Mouse (Mus musculus) left cerebral cortex, adult 2 months (tissue): ENCODE data around the gene Tmem132c. TPM values are rescaled to one million over a fixed set of nuclear protein-coding genes. Genes with fewer than 3 reads are reported as not detected.

ENCODE experiments used
- DNase-seq, 2 experiments: peaks; one replicate each; pipeline ENCODE4 v3.0.0; 2021 to 2022; ENCODE audit warnings: low spot score in 2 of 2, mixed read lengths in 1 of 2; ENCODE audit errors: extremely low spot score in 1 of 2
- H3K27ac ChIP-seq: fragments of 200-600 bp; 2 replicates; pipeline ENCODE4 v1.8.1; 2022
- H3K4me3 ChIP-seq: fragments of 200-600 bp; 2 replicates; pipeline ENCODE4 v1.8.1; 2022
- CTCF ChIP-seq: fragments of 200-600 bp; IDR thresholded peaks from 2 replicates; pipeline ENCODE4 v1.8.1; 2022; ENCODE audit warnings: antibody characterized with exemption, mild to moderate bottlenecking, moderate library complexity
- intact Hi-C: fragments of 180-260 bp; cut with DNase I; formaldehyde crosslinking; loops from one replicate; pipeline ENCODE4 v1.15.1; 2025
- long read RNA-seq, 2 experiments: library from polyadenylated mRNA; stranded (forward); transcript quantifications; one replicate each; pipeline ENCODE4 v2.0.0; 2021; ENCODE audit warnings: borderline mapping rate in 2 of 2
- total RNA-seq, 2 experiments: library from RNA; stranded (reverse); gene quantifications; 2 replicates each; pipeline ENCODE4 v1.2.3; 2021

Gene Tmem132c
- total RNA-seq, result 1 to 10 TPM; 6.2 to 9.5 TPM
- long read RNA-seq, experiment 1, full-length matches to known transcripts, result 16 of 20 reads
- long read RNA-seq, experiment 1, partial matches to known transcripts, result 4 of 20 reads
- long read RNA-seq, experiment 1, other reads (novel, unspliced or antisense), result 0 of 20 reads
- long read RNA-seq, experiment 2, full-length matches to known transcripts, result 7 of 8 reads
- long read RNA-seq, experiment 2, partial matches to known transcripts, result 0 of 8 reads
- long read RNA-seq, experiment 2, other reads (novel, unspliced or antisense), result 1 of 8 reads

DNA sequence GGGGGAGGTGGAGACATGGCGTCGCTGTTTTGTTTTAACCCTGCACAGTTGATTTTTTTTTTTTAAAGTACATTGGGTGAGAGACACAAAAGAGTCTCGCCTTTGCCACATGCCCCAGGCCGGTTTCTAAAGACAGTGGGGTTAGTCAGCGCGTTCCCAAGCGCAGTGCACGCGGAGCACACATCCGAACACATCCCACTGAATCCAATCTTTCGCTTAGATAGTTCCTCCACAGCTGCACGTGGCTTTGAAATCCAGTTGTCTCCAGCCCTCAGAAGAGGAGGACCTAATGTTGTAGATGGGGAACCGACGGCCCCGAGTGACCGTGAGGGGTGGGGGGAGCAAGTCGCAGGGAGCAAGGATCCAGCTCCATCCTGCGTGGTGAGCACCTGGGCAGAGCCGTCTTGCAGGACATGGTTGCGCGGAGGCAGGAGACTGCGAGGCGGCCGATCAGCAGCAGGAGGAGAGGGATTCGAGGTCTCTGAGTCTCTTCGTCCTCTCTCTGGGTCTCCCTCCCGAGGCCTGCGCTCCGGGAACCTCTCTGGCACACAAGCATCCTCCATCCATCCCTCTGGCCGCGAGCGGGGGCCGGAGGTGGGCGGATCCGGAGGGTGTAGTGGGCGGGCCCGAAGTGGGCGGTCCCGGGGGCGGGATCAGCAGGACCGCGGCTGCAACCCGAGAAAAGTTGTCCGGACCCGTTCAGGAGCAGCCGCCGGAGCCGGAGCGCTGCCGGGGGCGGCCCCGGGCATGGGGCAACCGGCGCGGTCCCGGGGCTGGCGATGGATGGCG, at the start of gene Tmem132c:
Tmem132c (plus strand) TSS at position 673 of the 789 bp plus-strand sequence.
- Histone ChIP-seq H3K4me3 (peak within 1 kb of the TSS; percentile 40), H3K27ac (no peak within 1 kb of the TSS)
- TF ChIP-seq CTCF, result no peak
- DNase-seq, result peak; percentile 57 to 59
- intact Hi-C loops, result loop anchor here (5.0 to 10.0 kb wide), 3 partner anchors 126 to 1263 kb away; no protein-coding TSS in a partner anchor

DNA sequence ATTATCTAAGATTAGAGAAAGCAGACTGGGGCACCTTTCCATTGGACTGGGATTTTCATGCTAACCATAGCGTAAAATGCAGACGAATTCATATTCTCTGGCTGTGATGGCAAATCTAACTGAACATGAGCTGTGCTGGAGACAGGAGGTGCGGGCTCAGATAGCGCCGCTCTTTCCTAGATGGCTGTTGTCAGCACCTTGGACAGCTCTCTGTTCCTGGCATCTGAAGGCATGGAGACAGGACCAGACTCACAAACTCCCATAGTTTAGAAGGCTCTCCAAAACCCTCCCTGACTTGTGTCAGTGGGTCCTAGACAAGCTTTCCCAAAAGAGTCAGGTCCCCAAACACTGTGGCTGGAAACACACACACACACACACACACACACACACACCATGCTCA, 49.7 kb upstream of the Tmem132c start:
- Histone ChIP-seq H3K27ac (no peak overlapping the region), H3K4me3 (no peak overlapping the region)
- intact Hi-C loops, result no loop called here
- no peak for TF ChIP-seq CTCF
- no peak for DNase-seq

DNA sequence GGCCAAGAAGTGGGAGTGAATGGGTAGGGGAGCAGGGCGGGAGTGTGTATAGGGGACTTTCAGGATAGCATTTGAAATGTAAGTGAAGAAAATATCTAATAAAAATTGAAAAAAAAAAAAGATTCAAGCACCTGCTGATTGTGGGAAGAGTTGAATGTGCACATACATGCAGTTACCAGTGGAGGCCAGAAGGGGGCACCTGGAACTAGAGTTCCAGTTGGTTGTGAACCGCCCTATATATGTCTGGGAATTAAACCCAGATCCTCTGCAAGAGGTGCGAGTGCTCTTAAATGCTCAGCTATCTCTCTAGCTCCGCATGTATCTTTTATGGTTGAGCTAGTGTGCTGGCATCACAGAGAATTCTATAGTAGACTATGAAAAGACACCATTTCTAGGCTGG, 42.8 kb upstream of the Tmem132c start:
- intact Hi-C loops, result no loop called here
- H3K4me3 ChIP-seq, result no peak overlapping the region
- TF ChIP-seq CTCF, result peak; percentile 45
- no peak overlapping the region for H3K27ac ChIP-seq
- DNase-seq, result no peak

DNA sequence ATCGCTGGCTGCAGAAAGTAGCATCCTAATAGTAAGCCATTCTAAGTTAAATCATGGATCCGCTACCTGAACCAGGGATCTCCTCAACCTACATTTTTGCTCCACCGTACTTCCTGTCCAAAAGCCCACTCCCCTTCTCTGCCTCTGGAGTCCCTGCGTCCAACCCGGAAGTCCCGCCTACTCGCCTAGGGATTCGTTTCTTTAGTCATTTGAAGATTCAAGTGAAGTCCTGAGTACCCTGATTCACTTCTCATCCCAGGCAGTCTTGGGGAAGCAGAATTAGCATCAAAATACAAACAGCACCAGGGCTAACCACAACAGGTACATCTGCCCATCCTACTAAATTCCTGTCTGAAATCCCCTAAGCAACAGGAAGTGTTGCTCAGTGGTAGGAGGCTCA, 36.7 kb upstream of the Tmem132c start:
- DNase-seq, result no peak
- no peak overlapping the region for H3K4me3 ChIP-seq
- TF ChIP-seq CTCF, result no peak
- intact Hi-C loops, result no loop called here
- H3K27ac ChIP-seq, result no peak overlapping the region

DNA sequence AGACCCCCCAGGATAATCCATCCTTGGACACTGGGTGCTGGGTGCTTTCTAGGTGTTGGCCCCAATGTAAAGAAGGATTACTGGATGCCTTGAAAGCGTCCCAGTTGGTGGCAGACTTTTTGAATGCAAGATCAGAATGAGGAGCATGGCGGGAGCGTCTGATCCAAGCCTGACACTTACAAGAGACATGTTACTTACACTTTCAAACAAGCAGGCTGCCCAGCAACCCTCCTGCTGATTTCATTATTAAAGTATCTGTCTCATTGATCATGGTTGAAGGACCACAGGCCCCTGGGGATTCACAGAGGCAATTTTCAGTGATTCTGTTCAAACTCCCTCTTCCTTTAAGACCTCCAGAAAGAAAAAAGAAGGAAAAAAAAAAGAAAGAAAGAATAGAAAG, 25.2 kb upstream of the Tmem132c start:
- H3K4me3 ChIP-seq, result no peak overlapping the region
- intact Hi-C loops, result no loop called here
- no peak overlapping the region for H3K27ac ChIP-seq
- no peak for DNase-seq
- TF ChIP-seq CTCF, result no peak

DNA sequence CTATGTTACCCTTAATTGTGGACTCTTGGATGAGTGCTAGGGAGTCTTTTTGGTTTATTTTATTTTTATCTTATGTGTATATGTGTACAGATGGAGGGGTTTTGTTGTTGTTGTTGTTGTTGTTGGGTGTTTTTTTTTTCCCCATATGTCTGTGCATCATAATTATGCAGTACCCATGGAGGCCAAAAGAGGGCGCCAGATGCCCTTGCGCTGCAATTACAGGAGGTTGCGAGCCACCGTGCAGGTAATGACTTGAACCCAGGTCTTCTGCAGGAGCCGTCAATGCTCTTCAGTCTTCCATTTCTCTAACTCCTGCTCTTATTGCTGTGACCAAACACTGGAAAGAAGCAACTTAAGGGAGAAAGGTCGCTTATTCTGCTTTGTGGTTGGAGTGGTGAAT, 23.9 kb upstream of the Tmem132c start:
- TF ChIP-seq CTCF, result peak; percentile 4
- DNase-seq, result no peak
- intact Hi-C loops, result no loop called here
- H3K4me3 ChIP-seq, result no peak overlapping the region
- H3K27ac ChIP-seq, result no peak overlapping the region

DNA sequence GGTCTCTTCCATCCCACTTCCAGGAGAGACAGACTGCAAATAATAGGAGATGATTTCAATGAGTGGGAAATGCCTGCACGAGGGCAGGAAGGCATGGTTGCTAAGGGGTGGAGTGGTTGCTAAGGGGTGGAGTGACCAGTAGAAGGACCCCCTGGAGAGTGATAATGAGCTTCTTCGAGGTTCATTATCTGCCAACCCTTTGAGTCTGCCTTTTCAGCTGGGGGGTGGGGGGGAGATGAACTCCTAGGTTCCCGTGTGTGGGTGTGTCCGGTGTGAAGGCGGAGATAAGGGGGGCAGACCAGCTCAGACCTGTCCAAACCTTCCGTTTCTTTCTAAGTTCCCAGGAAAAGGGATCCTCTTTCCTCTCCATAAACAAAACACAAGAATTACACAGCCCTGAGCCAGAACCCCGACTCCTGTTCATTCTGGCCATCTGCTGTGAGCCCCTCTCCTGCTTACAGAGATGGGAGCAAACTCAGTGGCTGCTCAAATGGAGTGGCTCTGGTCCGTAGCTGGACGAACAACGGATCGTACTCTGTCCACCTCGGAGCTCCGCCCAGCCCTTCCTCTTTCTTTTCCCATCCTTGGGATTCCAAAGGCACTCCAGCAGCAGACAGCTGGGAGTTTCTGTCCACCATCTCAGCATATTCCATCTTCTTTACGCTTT, 13.5 kb upstream of the Tmem132c start:
- TF ChIP-seq CTCF, result no peak
- intact Hi-C loops, result no loop called here
- Histone ChIP-seq H3K4me3 (no peak overlapping the region), H3K27ac (no peak overlapping the region)
- no peak for DNase-seq

DNA sequence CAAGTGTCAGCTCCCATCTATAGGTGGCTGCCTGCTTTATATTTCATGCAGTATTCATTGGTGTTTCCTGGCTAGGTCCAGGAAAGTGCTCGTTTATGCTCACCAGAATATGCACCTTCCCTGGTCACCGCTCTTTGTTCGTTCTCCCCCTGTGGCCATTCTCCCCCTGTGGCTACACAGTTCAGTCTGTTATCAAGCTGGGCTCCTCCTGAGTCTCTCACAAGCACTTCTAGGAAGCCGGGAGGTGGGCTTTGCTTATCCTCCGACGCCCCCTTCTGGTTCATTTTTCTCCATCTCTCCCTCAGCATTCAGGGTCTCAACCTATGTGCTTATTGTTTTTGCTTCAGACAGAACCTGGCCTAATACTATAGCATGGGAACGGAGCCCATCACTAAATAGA, 6.9 kb upstream of the Tmem132c start:
- intact Hi-C loops, result loop anchor here (2.0 to 5.0 kb wide), 2 partner anchors 248 to 342 kb away; no protein-coding TSS in a partner anchor
- no peak overlapping the region for H3K27ac ChIP-seq
- peak in 1 of 2 experiments; percentile 10 for DNase-seq
- no peak for TF ChIP-seq CTCF
- H3K4me3 ChIP-seq, result no peak overlapping the region

DNA sequence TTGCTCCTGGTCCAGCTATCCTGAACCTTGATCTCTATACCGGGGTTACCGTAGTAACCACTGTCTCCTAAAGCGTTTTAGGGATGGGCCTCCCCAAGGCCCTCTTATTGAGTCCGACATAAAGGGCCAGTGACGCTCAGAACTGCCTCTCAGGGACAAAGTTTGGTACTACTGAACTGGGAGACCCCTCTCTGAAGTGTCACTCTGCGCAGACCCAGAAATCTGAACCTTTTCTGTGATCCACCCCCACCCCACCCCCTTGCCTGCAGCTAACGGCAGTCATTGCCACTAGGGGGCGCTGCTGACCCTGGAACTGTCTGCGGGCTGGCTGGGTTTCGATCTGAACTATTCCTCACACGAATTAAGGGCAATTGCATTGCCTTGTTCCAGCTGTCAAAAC, 6.4 kb upstream of the Tmem132c start:
- intact Hi-C loops, result loop anchor here (2.0 to 5.0 kb wide), 2 partner anchors 247 to 342 kb away; no protein-coding TSS in a partner anchor
- TF ChIP-seq CTCF, result peak; percentile 84
- no peak overlapping the region; the same call in 1 of the 2 replicates for H3K4me3 ChIP-seq

DNA sequence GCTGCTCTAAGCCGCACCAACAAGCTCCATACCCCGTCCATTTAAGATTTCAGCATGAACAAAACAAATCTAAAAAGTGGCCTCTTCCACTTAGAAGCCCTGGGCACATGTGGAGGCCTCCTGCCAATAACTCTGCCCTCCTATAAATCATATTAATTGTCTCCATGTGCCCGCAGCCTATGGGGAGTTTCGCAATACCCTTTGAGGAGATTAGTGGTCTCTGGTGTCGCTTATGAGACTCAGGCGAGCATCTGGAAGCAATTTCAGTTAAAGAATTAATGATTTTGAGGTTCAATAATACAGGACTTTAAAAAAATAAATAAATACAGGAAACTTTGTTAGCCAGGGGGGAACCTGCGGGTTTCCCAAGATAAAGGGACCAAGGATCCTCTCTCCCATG, 1.9 kb upstream of the Tmem132c start:
- H3K4me3 ChIP-seq, result no peak overlapping the region
- intact Hi-C loops, result loop anchor here (5.0 to 10.0 kb wide), 4 partner anchors 128 to 1265 kb away; no protein-coding TSS in a partner anchor
- no peak for DNase-seq
- no peak for TF ChIP-seq CTCF
- no peak overlapping the region for H3K27ac ChIP-seq

More for the DNA sequence above, 6.4 kb upstream of the Tmem132c start:
- DNase-seq, result peak; percentile 70 to 82
- H3K27ac ChIP-seq, result no peak overlapping the region

DNA sequence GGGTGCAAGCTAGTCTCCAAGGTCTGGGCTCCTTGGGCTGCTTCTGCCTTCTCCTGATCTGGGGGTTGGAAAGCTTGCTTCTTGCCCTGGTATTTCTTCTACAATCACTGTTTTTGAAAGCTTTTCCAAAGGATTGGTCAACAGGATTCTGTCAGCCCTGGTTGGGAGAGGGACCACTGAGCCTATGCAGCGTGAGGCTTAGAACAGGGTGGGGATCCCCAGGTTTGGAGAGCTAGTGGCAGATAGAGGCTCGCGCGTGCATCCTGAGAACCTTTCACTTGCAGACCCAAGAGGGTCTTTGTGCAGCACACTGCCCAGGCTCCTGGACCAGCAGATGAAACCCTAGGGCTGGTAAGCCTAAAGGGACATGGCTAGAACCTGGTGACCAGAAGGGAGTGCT, 962 bp upstream of the Tmem132c start:
- intact Hi-C loops, result loop anchor here (5.0 to 10.0 kb wide), 3 partner anchors 127 to 1264 kb away; no protein-coding TSS in a partner anchor
- DNase-seq, result no peak
- H3K4me3 ChIP-seq, result no peak overlapping the region
- no peak overlapping the region for H3K27ac ChIP-seq
- no peak for TF ChIP-seq CTCF
